Mouse (Mus musculus) brain, embryonic 14.5 days (tissue): ENCODE data around the gene Map1b.

ENCODE experiments used
- CTCF ChIP-seq: fragments of 200-500 bp; IDR thresholded peaks from 2 replicates; pipeline ENCODE4 v1.5.1; 2012; ENCODE audit warnings: inconsistent platforms, mild to moderate bottlenecking, moderate library complexity, borderline replicate concordance; ENCODE audit not compliant: insufficient read depth, insufficient read length; ENCODE audit errors: extremely low read depth
- POLR2A ChIP-seq: fragments of 200-500 bp; IDR thresholded peaks from 2 replicates; pipeline ENCODE4 v1.6.1; 2012; ENCODE audit warnings: mild to moderate bottlenecking, inconsistent platforms, borderline replicate concordance; ENCODE audit not compliant: poor library complexity, insufficient read depth, insufficient read length, severe bottlenecking; ENCODE audit errors: extremely low read depth

GRCm38 (mm10) chr13:99448278-99448677, 68.1 kb downstream of the Map1b start:
- TF ChIP-seq POLR2A (no peak), CTCF (no peak)
